Mouse (Mus musculus): Measurements from ENCODE around the gene 1700019N19Rik.

DNA sequence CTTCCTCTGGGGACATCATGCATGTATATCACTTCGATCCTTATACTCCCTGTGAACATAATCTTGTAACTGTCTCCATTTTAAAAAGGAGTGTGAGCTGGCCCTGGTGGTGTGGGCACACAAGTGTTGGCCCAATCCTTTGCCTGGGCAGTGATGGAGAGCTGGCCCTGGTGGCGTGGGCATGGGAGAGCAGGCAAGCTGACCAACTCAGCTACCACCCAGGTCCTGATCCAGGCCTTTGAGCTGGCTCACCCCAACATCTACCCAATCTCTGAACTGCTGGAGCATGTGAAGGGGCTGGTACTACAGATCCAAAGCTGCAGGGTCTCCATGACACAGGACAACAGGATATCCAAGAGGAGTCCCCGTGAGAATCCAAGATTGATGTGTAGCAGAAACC is 29.0 kb upstream of the 1700019N19Rik start:
- TF ChIP-seq CTCF (IDR thresholded peaks at IDR 0.05) (no peak), EP300 (IDR thresholded peaks at IDR 0.05) (no peak)
